Mouse (Mus musculus): ENCODE data around the gene Slc25a3. TPM values are rescaled to one million over a fixed set of nuclear protein-coding genes. Genes with fewer than 3 reads are reported as not detected.

The Slc25a3 gene
- polyA plus RNA-seq, 1 experiment from 2014 or later, result 439 TPM

- Histone ChIP-seq H3K4me3 (no peak overlapping the region), H3K36me3 (ENCODE audit: poor library complexity, severe bottlenecking) (peaks cover 39% of the 10 kb centered on the region), H3K27me3 (no peaks in the 10 kb centered on the region), H3K27ac (no peak overlapping the region), H3K9me3 (replicated peaks) (no peaks in the 10 kb centered on the region), H3K4me2 (no peak overlapping the region), H3K4me1 (peaks cover 7% of the 10 kb centered on the region; the same call in 1 of the 2 replicates), H3K9ac (no peak overlapping the region)
- ATAC-seq, result no peak
- WGBS, result 89% methylated on average over 2 of the region's 2 CpGs
These were observed 47.2 kb downstream of the Slc25a3 start for GRCm38 (mm10) chr10:91076667-91077066.

GRCm38 (mm10) chr10:91073345-91073744 lies 50.5 kb downstream of the Slc25a3 start:
- Histone ChIP-seq H3K4me2 (no peak overlapping the region), H3K9me3 (replicated peaks) (no peaks in the 10 kb centered on the region), H3K4me3 (no peak overlapping the region), H3K4me1 (no peaks in the 10 kb centered on the region), H3K9ac (no peak overlapping the region), H3K27ac (no peak overlapping the region), H3K27me3 (no peaks in the 10 kb centered on the region), H3K36me3 (ENCODE audit: poor library complexity, severe bottlenecking) (peaks cover 39% of the 10 kb centered on the region)
- no peak for ATAC-seq
- 79% methylated on average over 3 of the region's 3 CpGs for WGBS

GRCm38 (mm10) chr10:91071768-91072167 lies 52.1 kb downstream of the Slc25a3 start:
- Histone ChIP-seq H3K9ac (no peak overlapping the region), H3K9me3 (replicated peaks) (no peaks in the 10 kb centered on the region), H3K4me2 (no peak overlapping the region), H3K27me3 (no peaks in the 10 kb centered on the region), H3K36me3 (ENCODE audit: poor library complexity, severe bottlenecking) (peaks cover 33% of the 10 kb centered on the region), H3K27ac (no peak overlapping the region), H3K4me1 (no peaks in the 10 kb centered on the region), H3K4me3 (no peak overlapping the region)
- no peak for ATAC-seq
- 55% methylated on average over 1 of the region's 1 CpGs for WGBS

Other genes starting within 250 kb of the Slc25a3 start
- 19.8 and 20.2 TPM in 2 replicates for gene Apaf1, start 41.3 kb downstream of the Slc25a3 start, polyA plus RNA-seq (2015; fragmentation: Nextera tagmentation; extraction: Ambion mirVana)
- gene Ikbip, start 41.1 kb downstream of the Slc25a3 start, polyA plus RNA-seq (2015; fragmentation: Nextera tagmentation; extraction: Ambion mirVana), result 13.0 and 14.7 TPM in 2 replicates
- gene Tmpo, start 57.3 kb upstream of the Slc25a3 start, polyA plus RNA-seq (2015; fragmentation: Nextera tagmentation; extraction: Ambion mirVana), result 250 and 265 TPM in 2 replicates

Measured in forebrain, embryonic 13.5 days (tissue).